Mouse (Mus musculus) brain, embryonic 14.5 days (tissue): ENCODE results near the gene Fhl1. TPM values are rescaled to one million over a fixed set of nuclear protein-coding genes. Genes with fewer than 3 reads are reported as not detected.

ENCODE experiments used
- DNase-seq: peaks from one replicate; pipeline ENCODE4 v3.0.0-alpha.2; 2011; ENCODE audit warnings: low read depth
- CTCF ChIP-seq: fragments of 200-500 bp; IDR thresholded peaks from 2 replicates; pipeline ENCODE4 v1.5.1; 2012; ENCODE audit warnings: inconsistent platforms, mild to moderate bottlenecking, moderate library complexity, borderline replicate concordance; ENCODE audit not compliant: insufficient read depth, insufficient read length; ENCODE audit errors: extremely low read depth
- POLR2A ChIP-seq: fragments of 200-500 bp; IDR thresholded peaks from 2 replicates; pipeline ENCODE4 v1.6.1; 2012; ENCODE audit warnings: mild to moderate bottlenecking, inconsistent platforms, borderline replicate concordance; ENCODE audit not compliant: poor library complexity, insufficient read depth, insufficient read length, severe bottlenecking; ENCODE audit errors: extremely low read depth
- polyA plus RNA-seq: library from polyadenylated mRNA; depleted of rRNA; stranded (reverse); fragments of >200 nt; gene quantifications from 2 replicates; pipeline ENCODE4 v1.2.3, GENCODE M21; 2012

The Fhl1 gene
- polyA plus RNA-seq, 1 experiment = 204 TPM

GRCm38 (mm10) chrX:56755646-56756045 is 24.1 kb downstream of the Fhl1 start:
- TF ChIP-seq POLR2A (no peak), CTCF (peak; percentile 37; the same call in 1 of the 2 replicates)
- peak; percentile 47 for DNase-seq

- TF ChIP-seq POLR2A (no peak), CTCF (no peak)
- peak; percentile 15 for DNase-seq
Measured at GRCm38 (mm10) chrX:56756352-56756751, 24.8 kb downstream of the Fhl1 start.

- DNase-seq = no peak
- TF ChIP-seq POLR2A (no peak), CTCF (no peak)
Measured at GRCm38 (mm10) chrX:56760257-56760760, 28.7 kb downstream of the Fhl1 start.

GRCm38 (mm10) chrX:56769838-56770237 is 38.3 kb downstream of the Fhl1 start:
- DNase-seq = no peak

GRCm38 (mm10) chrX:56771751-56772150 is 40.2 kb downstream of the Fhl1 start:
- DNase-seq = no peak
- no peak for TF ChIP-seq CTCF
- no peak for TF ChIP-seq POLR2A

More at GRCm38 (mm10) chrX:56769838-56770237, 38.3 kb downstream of the Fhl1 start:
- TF ChIP-seq POLR2A = no peak
- no peak for TF ChIP-seq CTCF

GRCm38 (mm10) chrX:56773329-56773728 is 41.7 kb downstream of the Fhl1 start:
- TF ChIP-seq POLR2A (no peak), CTCF (no peak)
- no peak for DNase-seq

- peak; percentile 79 for DNase-seq
- TF ChIP-seq POLR2A (no peak), CTCF (no peak)
Measured at GRCm38 (mm10) chrX:56786281-56787061, 54.9 kb downstream of the Fhl1 start.

GRCm38 (mm10) chrX:56787486-56787885 is 55.9 kb downstream of the Fhl1 start:
- no peak for TF ChIP-seq POLR2A
- TF ChIP-seq CTCF = no peak

GRCm38 (mm10) chrX:56790591-56790990 is 59.0 kb downstream of the Fhl1 start:
- TF ChIP-seq POLR2A (no peak), CTCF (no peak)
- DNase-seq = no peak

More at GRCm38 (mm10) chrX:56787486-56787885, 55.9 kb downstream of the Fhl1 start:
- DNase-seq = no peak

GRCm38 (mm10) chrX:56791268-56791667 is 59.7 kb downstream of the Fhl1 start:
- TF ChIP-seq POLR2A = no peak
- peak; percentile 61; the same call in 1 of the 2 replicates for TF ChIP-seq CTCF
- DNase-seq = peak; percentile 76

GRCm38 (mm10) chrX:56821765-56822603 is 90.4 kb downstream of the Fhl1 start, which contains the start of gene Map7d3:
Gene Map7d3 (minus strand): TSS chrX:56822326.
- DNase-seq = peak; percentile 22
- no peak for TF ChIP-seq POLR2A
- TF ChIP-seq CTCF = no peak
